Mouse (Mus musculus) liver, postnatal 0 days (tissue): ENCODE results near the gene Ugt1a6a. TPM values are rescaled to one million over a fixed set of nuclear protein-coding genes. Genes with fewer than 3 reads are reported as not detected.
A peak's percentile ranks its signal among the peaks of the same experiment; 100 is the strongest.
"Not testable (repeated sequence)": the region's sequence is repeated elsewhere in the genome, so short reads cannot be mapped to it uniquely, and the experiment has no call there.

Source experiments
- ATAC-seq: fragments of 200-750 bp; cut with Nextera tagmentation; 2 replicates; pipeline ENCODE4 v1.8.0; 2017; ENCODE audit warnings: mild to moderate bottlenecking, moderate library complexity
- DNase-seq: peaks from one replicate; pipeline ENCODE4 v3.0.0-alpha.2; 2016
- H3K27ac ChIP-seq: fragments of 300-500 bp; sonication (generic); 2 replicates; pipeline ENCODE4 v1.5.1; 2014; ENCODE audit warnings: antibody characterized with exemption, moderate library complexity, mild to moderate bottlenecking, low read depth
- H3K27me3 ChIP-seq: fragments of 300-500 bp; sonication (generic); 2 replicates; pipeline ENCODE4 v1.6.1; 2014; ENCODE audit warnings: low read length, control low read depth, mixed read lengths; ENCODE audit not compliant: insufficient read depth
- H3K36me3 ChIP-seq: fragments of 300-500 bp; sonication (generic); replicated peaks from 2 replicates; pipeline ENCODE4 v1.6.1; 2014; ENCODE audit warnings: mild to moderate bottlenecking, control low read depth, low read length, moderate library complexity, mixed read lengths; ENCODE audit not compliant: insufficient read depth
- H3K4me1 ChIP-seq: fragments of 300-500 bp; sonication (generic); 2 replicates; pipeline ENCODE4 v1.6.1; 2014; ENCODE audit warnings: antibody characterized with exemption, mild to moderate bottlenecking, control low read depth; ENCODE audit not compliant: insufficient read depth
- H3K4me2 ChIP-seq: fragments of 300-500 bp; sonication (generic); 2 replicates; pipeline ENCODE4 v1.6.1; 2014; ENCODE audit warnings: low read depth, mild to moderate bottlenecking, low read length, moderate library complexity, mixed read lengths
- H3K4me3 ChIP-seq: fragments of 300-500 bp; sonication (generic); 2 replicates; pipeline ENCODE4 v1.5.1; 2014; ENCODE audit warnings: low read depth, low read length
- H3K9ac ChIP-seq: fragments of 300-500 bp; sonication (generic); replicated peaks from 2 replicates; pipeline ENCODE4 v1.6.1; 2014; ENCODE audit warnings: mild to moderate bottlenecking, moderate library complexity
- H3K9me3 ChIP-seq: fragments of 300-500 bp; sonication (generic); 2 replicates; pipeline ENCODE4 v1.6.1; 2016; ENCODE audit warnings: mild to moderate bottlenecking, control low read depth, low read length, mixed read lengths
- CTCF ChIP-seq: sonication (generic); IDR thresholded peaks from 2 replicates; pipeline ENCODE4 v1.5.1; 2016; ENCODE audit warnings: antibody characterized with exemption, low read depth
- EP300 ChIP-seq: IDR thresholded peaks from 2 replicates; pipeline ENCODE4 v1.6.1; 2016; ENCODE audit warnings: antibody characterized with exemption, low read depth, mild to moderate bottlenecking
- WGBS: fragments of 180-500 bp; shearing (Covaris S2); extraction: QIAGEN DNeasy Blood & Tissue Kit; methylation state at CpG from one replicate; pipeline ENCODE4 v1.1.7; 2014; ENCODE audit not compliant: insufficient replicate concordance; 5-methylcytosine and 5-hydroxymethylcytosine counted together
- polyA plus RNA-seq: library from polyadenylated mRNA; unstranded; fragments of >200 nt; fragmentation: Nextera tagmentation; extraction: Ambion mirVana; gene quantifications from 2 replicates; pipeline ENCODE4 v1.2.1, GENCODE M21; 2015

The Ugt1a6a gene
- polyA plus RNA-seq, 1 experiment from 2014 or later = 27.7 TPM

GRCm38 (mm10) chr1:88120550-88120949 is 14.1 kb upstream of the Ugt1a6a start:
- ATAC-seq = peak; percentile 49
- WGBS = 17% methylated on average over 4 of the region's 4 CpGs
- not testable (repeated sequence) for H3K4me3 ChIP-seq, H3K9me3 ChIP-seq, H3K9ac ChIP-seq, H3K4me1 ChIP-seq, H3K27me3 ChIP-seq, H3K27ac ChIP-seq, H3K4me2 ChIP-seq, DNase-seq, H3K36me3 ChIP-seq
- TF ChIP-seq CTCF = peak; percentile 51

DNA sequence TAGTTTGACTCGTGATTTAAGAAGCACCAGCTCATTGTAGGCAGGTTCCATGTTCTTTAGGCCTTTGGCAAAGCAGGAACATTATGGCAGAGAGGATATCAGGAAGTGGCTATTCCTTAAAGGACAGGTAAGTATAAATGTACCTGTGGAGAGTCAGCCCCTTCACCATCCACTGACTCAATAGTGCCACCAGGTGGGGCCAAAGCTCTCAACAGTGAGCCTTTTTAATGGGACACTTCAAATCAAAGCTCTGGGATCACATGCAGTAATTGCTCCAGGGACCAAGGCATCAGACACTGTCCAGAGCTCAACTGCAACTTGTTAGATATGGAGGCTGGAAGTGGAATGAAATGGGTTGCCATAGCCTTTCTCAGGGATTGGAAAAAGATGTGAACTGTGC is 13.1 kb upstream of the Ugt1a6a start:
- not testable (repeated sequence) for H3K4me3 ChIP-seq, H3K27ac ChIP-seq, H3K9me3 ChIP-seq, H3K4me2 ChIP-seq, H3K4me1 ChIP-seq, H3K36me3 ChIP-seq, H3K27me3 ChIP-seq, H3K9ac ChIP-seq, ATAC-seq
- peak; percentile 39 for DNase-seq
- no CpG with 5 or more reads among the region's 1 CpGs for WGBS
- TF ChIP-seq CTCF = peak; percentile 65

- 64% methylated on average over 3 of the region's 4 CpGs for WGBS
Observed at GRCm38 (mm10) chr1:88125827-88126360, 8.7 kb upstream of the Ugt1a6a start.

GRCm38 (mm10) chr1:88129091-88129490 is 5.5 kb upstream of the Ugt1a6a start:
- H3K9me3 ChIP-seq = not testable (repeated sequence)

More at GRCm38 (mm10) chr1:88125827-88126360, 8.7 kb upstream of the Ugt1a6a start:
- H3K9ac ChIP-seq, H3K27ac ChIP-seq, H3K4me1 ChIP-seq, H3K36me3 ChIP-seq, ATAC-seq, H3K4me2 ChIP-seq, H3K27me3 ChIP-seq, H3K4me3 ChIP-seq, H3K9me3 ChIP-seq, DNase-seq: not testable (repeated sequence)
- TF ChIP-seq CTCF = peak; percentile 32; the same call in 1 of the 2 replicates

GRCm38 (mm10) chr1:88130223-88130622 is 4.4 kb upstream of the Ugt1a6a start:
- H3K36me3 ChIP-seq, H3K27ac ChIP-seq, H3K9ac ChIP-seq, H3K27me3 ChIP-seq, H3K9me3 ChIP-seq, DNase-seq, H3K4me3 ChIP-seq, H3K4me2 ChIP-seq: not testable (repeated sequence)
- H3K4me1 ChIP-seq = peaks cover 12% of the 10 kb centered on the region
- ATAC-seq = peak; percentile 36; the same call in 1 of the 2 replicates
- 61% methylated on average over 1 of the region's 1 CpGs for WGBS

More at GRCm38 (mm10) chr1:88129091-88129490, 5.5 kb upstream of the Ugt1a6a start:
- H3K4me2 ChIP-seq, H3K36me3 ChIP-seq, H3K27ac ChIP-seq, H3K4me3 ChIP-seq, H3K4me1 ChIP-seq, ATAC-seq, DNase-seq, H3K27me3 ChIP-seq, H3K9ac ChIP-seq: not testable (repeated sequence)
- 83% methylated on average over 2 of the region's 2 CpGs for WGBS

DNA sequence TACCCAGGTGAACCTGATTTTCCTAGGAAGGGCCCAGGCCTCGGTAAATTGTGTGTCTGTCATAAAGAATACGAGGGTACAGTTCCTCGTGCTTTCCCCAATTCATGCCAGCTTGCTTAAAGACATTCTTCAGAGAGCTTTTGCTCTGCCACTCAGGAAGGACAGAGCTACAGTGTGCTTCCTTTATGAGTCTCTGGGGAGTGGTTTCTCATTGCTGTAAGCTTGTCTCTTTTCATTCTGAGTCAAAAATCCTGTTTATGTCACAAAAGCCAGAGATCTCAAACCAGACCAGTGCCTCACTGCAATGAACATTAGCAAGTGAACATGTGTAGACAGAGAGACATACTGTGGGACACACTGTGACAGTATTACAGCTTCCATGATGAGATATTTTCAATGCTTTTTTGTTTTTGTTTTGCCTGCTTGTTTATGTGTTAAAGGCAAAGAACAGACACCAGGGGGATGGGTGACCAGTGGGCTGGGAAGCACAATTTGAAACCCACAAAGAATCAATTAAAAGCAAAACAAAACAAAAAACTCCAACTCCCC is 627 bp upstream of the Ugt1a6a start:
- Histone ChIP-seq H3K27me3 (no peaks in the 10 kb centered on the region), H3K9me3 (no peaks in the 10 kb centered on the region), H3K4me1 (peaks cover 17% of the 10 kb centered on the region), H3K4me2 (no peak overlapping the region), H3K27ac (peak overlapping the region; percentile 34; the same call in 1 of the 2 replicates), H3K9ac (no peak overlapping the region), H3K36me3 (no peaks in the 10 kb centered on the region), H3K4me3 (no peak overlapping the region)
- no peak for DNase-seq
- TF ChIP-seq CTCF (no peak), EP300 (no peak)
- 26% methylated on average over 3 of the region's 3 CpGs for WGBS
- ATAC-seq = no peak

DNA sequence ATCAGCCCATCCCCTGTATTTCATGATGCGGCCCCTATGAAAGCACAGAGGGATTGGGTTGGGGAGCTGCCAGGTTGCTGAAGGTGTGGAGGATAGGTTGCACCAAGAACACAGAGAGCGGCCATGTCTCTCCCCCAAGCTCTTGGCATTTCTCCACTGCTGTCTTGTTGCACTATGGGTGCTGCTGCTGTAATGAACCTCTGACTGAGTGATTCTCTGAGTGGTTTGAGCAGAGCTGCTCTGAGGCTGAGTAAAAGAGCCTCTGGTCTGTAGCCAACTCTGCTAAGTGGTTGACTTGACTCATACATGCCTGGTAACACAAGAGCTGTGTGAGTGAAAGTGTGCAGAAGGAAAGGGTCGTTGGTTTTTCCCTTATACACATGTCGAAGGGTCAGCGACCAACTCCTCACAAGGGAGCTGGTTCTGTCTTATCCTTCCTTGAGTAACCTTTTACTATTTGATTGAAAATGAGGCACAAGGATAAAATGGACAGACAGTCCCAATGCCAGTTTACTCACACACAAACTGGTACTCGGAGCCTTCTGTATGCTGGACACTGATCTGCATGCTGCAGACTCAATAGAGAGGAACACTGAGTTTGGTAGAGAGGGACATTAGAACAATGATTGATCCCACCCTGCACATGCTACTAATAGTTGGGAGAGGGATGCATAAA is 758 bp downstream of the Ugt1a6a start:
- not testable (repeated sequence) for DNase-seq, H3K27ac ChIP-seq, H3K27me3 ChIP-seq, H3K4me3 ChIP-seq, ATAC-seq, H3K36me3 ChIP-seq, H3K4me2 ChIP-seq, H3K9me3 ChIP-seq, H3K9ac ChIP-seq
- peaks cover 17% of the 10 kb centered on the region for H3K4me1 ChIP-seq
- 84% methylated on average over 5 of the region's 6 CpGs for WGBS
